Mouse (Mus musculus) 416B (cell line): Measurements from ENCODE around the gene Hoxd13.

Experiments used
- DNase-seq: peaks from one replicate; pipeline ENCODE4 v3.0.0; 2011; ENCODE audit warnings: low read depth

Gene Hoxd13

DNA sequence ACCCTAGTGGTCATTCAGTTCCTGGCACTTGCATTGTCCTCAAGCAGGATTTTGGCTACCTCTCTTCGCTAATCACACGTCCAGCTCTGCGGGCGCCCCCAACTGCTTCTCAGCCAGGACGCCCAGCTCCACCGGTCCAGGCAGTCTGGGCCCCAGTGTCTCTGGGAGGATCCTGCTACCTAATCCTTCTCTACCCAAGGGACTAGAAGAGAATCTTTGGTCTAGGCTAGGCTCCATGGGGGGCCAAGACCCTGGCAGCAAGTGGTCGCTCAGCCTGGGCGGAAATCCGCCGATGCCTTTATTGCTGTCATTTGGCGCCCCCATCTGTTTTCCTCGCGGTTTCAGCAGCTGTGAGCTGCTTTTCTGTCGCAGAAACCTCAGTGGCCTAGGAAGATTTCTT lies 6.4 kb upstream of the Hoxd13 start:
- peak; percentile 72 for DNase-seq

DNA sequence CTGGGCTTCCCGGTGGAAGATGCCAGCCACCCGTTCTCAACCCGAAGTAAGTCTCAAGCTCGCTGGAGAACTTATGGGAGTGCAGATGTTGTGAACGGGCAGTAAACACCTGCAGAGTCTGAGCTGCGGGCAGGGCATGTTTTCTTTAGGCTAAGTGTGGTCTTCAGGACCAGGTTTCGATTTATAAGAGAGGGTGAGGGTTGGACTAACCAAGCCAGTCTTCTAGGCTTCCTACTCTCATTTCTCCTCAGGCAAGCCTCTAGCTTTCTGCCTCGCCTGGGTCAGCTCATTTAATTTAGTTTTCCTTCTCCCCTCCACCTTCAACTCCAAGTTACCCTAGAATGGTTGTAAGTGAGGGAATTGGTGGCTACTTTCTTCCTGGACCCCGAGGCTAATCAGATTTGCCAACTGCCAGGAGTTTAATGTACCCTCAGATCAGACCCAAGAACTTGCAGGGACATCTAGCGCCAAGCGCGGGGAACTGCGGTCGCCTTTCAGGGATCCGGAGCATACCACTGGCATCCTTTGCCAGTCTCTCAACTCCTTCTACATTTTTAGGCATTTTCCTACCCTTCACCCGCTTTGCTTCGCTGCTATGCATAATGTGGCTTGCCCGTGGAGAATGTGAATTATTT lies 4.7 kb upstream of the Hoxd13 start:
- peak; percentile 76 for DNase-seq

DNA sequence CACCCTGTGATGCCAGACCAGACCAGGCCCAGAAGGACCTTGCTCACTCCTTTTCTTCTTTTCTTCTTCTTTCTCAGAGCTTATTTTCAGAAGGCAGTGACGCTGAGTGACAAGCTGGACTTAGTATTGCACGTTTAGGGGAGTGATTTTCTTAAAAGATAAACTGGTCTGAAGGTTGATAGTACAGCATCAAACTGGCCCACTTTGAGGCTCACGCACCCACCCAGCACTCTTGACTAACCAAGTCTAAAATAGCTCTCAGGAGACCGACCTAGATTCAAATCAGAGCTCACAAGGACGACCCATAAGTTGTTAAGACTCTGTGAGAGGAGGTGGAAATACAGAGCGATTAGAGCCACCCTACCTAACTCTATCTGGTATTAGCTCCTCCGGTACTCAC lies 1.7 kb upstream of the Hoxd13 start:
- no peak for DNase-seq

DNA sequence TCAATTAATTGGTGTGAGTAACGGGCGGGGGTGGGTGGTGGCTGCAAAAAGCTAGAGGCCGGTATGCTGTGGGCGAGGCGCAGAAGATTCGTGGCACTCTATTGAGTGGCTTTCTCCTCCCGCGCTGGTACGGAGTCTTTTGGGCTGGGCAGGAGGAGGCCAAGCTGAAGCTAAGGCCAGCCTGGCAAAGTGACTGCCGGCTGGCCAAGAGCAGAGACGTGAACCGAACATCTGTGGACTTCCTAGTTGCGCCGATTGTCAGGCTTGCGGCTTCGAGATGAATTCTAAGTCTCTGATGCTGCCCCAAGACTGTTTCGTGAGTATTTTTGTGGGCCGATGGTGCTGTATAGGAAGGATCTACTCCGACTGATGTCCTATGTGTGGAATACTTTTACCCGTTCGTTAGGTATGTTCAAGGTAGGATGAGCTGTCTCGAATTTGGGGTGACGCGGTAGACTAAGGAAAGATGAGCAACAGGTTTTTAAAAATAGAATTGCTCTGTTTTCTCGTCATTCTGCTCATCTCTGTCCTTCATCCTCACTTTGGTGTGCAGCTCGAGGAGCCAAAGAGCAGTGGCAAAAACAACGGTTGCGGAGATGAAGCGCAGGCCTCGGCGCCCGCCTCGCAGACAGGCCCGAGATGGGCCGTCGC lies 794 bp upstream of the Hoxd13 start:
- no peak for DNase-seq

DNA sequence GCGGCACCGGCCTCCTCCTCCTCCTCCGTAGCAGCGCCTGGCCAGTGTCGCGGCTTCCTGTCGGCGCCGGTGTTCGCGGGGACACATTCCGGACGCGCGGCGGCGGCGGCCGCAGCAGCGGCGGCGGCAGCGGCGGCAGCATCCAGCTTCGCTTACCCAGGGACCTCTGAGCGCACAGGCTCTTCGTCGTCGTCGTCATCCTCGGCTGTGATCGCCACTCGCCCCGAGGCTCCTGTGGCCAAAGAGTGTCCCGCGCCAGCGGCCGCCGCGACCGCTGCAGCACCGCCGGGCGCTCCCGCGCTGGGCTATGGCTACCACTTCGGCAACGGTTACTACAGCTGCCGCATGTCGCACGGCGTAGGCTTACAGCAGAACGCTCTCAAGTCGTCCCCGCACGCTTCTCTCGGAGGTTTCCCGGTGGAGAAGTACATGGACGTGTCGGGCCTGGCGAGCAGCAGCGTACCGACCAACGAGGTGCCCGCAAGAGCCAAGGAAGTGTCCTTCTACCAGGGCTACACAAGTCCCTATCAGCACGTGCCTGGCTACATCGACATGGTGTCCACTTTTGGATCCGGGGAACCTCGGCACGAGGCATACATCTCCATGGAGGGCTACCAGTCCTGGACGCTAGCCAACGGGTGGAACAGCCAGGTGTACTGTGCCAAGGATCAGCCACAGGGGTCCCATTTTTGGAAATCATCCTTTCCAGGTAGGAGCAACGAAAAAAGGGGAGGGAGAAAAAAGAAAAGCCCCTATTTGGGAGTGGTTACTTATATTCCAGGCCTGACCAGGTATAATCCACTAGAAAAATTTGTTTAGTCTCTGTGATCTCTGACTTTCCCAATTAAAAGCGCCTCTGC lies 490 bp downstream of the Hoxd13 start:
- DNase-seq, result no peak

DNA sequence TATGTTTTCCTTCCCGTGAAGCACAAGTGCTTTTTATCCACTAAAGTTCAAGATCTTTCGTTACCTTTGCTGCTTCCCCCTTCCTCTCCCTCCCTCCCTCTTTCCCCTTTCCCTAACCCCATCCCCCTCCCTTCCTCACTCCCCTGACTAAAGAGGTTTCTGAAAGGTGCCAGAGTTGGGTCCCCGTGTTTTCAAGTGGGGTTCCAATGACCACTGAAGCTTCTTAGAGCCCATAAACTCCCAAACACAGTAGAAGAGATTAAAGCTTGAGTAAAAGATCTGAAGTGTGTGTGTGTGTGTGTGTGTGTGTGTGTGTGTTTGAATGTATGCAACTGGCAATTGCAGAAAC lies 1.1 kb downstream of the Hoxd13 start:
- no peak for DNase-seq

DNA sequence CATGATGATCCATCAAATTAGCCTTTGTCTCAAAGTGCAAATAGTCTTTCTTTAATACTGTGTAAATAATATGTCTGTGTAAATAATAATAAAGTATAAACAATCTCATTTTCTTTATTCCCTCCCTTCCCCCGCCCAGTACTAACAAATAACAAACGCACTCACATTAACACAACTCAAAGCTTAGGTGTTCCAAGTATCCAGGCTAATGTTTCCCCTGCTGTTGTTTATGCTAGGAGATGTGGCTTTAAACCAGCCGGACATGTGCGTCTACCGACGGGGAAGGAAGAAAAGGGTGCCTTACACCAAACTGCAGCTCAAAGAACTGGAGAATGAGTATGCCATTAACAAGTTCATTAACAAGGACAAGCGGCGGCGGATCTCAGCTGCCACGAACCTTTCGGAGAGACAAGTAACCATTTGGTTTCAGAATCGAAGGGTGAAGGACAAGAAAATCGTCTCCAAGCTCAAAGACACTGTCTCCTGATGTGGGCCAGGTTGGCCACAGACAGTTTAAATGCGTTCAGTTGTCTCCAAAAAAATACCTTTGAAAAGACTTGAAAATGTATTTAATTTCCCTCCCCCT lies 1.6 kb downstream of the Hoxd13 start:
- DNase-seq, result no peak

DNA sequence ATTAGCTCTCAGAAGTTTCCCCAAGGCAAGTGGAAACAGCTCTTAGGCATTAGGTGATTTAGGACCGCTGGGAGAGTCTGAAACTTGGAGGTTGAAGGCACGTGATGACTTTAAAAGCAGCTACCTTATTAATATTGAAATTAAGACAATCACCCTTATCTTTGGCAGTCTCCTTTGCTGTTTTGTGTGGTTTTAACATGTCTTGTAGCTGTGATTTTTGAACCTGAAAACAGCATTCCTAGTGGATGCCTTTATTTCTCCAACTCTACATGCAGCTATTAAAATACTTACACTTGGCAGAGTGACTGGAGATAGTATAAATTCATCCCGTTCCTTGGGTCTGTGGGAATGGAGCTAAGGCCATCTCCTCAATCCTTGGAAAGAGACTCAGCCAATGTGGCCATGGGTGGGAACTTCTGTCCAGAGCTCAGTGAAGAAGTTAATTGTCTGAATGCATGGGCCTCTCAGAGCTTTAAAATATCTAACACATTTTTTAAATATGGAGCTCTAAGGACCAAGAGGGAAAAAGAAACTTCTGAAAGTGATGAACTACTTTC lies 2.6 kb downstream of the Hoxd13 start:
- DNase-seq, result no peak

DNA sequence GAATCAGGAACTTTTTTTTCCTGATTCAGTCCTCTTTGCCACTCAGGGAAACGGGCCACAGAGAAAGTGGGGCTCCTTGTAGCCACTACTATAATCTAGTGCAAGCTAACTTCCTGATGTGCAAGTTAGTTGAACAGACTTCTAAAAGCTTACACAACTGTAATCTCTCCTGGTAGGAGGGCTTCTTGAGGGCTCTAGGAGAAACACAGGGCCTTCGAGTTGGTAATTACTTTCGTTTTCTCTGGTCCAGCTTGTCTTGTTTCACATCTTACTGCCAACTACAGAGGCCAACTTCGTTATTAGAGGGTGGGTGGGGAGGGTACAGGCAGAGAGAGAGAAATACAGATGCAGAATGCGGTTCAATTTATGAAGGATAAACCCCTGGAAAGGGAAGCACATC lies 3.7 kb downstream of the Hoxd13 start:
- peak; percentile 73 for DNase-seq

DNA sequence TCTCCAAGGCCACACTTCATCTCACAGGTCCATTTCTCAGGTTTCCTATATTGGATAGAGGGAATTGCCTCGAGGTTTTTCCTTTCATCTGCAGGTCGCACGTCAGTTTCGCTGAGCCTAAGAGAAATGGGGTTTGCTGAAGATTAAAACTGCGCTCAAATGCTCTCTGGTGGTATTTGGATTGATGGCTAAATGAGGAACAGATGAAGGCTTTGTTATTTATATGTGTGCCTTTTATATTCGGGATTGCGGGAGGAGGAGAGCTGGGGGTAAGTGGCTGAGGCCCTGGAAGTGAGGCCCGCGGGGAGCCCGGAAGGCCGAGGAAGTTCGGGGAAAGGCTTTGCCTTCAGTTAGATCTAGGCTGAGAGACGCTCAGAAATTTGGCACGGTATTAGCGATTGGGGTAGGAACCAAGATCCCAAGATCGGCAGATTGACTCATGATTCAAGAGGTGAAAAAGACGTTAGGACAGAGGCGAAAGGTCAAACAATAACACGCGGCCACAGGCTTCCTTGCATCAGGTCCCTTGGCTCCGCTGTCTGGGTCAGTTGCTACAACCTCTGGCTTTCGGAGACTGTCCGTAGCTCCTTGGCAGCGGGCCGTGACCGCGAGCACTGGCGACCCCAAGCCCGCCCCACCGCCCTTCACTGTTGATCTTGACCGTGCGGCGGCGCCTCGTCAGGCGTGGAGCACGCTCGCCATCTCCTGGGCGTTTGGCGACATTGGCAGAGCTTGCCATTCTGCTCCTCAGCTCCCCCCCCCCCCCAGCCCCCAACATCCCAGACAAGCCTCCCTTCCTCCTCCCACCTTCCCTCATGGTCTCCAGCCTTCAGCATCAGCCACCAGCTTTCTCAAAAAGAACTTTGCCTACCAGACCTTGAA lies 4.6 kb downstream of the Hoxd13 start:
- peak; percentile 83 for DNase-seq

DNA sequence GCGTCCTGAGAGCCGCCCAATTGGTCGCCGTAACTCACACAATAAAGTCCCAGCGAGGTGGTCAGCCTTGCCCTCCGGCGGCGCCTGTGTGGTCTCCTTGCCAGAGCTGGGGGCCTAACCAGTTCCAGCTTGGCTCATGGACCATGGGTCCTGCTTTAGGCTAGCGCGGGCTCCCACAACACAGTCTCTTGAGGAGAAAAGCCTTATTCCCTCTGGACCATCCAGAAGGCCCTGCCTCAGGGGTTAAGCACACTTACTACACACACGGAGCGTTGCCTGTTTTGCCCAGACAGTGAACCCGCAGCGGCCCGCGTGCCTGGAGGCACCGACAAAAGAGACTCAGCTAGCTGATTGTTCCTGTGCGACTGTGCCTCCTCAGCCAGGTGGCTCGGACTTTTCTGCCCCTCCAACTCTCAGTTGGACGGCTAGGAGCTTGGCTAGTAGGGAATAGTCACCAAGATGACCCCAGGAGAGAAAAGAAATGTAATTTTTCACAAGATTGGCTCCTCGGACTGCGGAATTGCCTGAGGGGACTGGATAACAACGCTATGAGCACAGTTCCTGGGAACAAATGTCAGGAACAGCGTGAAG lies 5.8 kb downstream of the Hoxd13 start:
- DNase-seq, result no peak

DNA sequence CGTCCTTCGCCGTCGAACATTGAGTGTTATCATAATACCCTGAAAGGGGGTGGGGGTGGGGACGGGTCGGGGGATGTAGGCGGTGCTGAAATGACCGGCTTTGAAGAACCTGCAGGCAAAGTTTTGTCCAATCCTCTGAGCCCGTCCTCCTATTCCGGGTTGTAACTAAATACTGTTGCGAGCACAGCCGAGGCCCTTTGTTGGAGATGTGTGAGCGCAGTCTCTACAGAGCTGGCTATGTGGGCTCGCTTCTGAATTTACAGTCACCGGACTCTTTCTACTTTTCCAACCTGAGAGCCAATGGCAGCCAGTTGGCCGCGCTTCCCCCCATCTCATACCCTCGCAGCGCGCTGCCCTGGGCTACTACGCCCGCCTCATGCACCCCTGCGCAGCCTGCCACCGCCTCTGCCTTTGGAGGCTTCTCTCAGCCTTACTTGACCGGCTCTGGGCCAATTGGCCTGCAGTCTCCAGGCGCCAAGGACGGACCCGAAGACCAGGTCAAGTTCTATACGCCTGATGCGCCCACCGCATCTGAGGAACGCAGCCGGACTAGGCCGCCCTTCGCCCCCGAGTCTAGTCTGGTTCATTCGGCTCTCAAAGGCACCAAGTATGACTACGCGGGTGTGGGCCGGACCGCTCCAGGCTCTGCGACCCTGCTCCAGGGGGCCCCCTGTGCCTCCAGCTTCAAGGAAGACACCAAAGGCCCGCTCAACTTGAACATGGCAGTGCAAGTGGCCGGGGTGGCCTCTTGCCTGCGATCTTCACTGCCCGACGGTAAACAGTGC lies 7.0 kb downstream of the Hoxd13 start, which contains the start of gene Hoxd12:
Gene Hoxd12, plus strand, starts transcription at position 133 of the 785 bp plus-strand sequence.
- no peak for DNase-seq

DNA sequence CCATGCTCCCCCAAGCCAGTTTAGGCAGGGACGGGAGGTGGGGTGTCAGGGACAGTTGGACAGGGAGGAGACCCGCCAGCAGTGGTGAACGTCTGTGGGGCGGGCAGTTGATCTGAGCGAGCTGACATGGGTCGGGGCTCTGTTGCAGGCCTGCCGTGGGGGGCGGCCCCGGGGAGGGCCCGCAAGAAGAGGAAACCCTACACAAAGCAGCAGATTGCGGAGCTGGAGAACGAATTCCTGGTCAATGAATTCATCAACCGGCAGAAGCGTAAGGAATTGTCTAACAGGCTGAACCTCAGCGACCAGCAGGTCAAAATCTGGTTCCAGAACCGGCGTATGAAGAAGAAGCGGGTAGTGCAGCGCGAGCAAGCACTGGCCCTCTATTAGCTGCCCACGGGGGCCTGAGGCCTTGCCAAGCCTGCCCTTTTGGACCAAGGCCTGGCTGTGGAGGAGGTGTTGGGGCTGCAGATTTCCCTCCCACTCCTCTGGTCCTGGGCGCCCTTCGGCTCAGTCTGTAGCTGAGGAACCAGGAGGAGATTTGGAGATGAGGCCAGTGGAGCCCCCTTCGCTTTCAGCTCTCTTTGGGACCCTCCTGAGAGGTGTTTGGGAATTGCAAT lies 7.7 kb downstream of the Hoxd13 start:
- no peak for DNase-seq

DNA sequence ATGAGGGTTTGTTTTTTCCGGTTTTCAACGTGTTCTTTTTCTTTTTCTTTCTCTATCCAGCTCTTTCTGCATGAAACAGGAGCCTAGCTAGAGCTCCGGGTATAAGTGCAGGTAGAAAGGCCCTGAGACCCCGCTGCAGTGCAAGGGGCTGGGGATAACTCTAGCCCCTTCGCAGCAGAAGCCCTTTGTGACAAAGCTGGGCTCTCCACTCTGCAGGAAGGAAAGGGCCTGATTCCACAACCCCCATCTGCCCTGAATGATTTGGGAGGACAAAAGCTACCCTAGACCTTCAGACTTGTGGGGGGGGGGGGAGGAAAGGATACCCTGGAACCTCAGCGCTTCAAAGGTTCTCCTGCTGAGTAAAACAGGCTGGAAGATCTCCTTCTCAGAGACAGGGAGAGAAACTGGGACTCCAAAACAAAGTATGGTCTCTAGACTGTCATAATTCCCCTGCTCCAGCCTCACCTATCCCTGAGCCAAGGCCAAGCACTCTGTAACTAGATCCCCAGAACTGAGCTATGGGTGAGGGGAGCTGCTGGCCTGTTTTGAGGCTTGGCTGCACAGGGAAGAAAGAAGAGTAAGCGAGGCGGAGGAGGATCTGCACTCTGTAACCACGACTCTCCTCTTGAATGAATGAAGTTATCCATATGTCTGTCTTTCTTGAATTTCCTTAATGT lies 8.4 kb downstream of the Hoxd13 start:
- DNase-seq, result no peak

DNA sequence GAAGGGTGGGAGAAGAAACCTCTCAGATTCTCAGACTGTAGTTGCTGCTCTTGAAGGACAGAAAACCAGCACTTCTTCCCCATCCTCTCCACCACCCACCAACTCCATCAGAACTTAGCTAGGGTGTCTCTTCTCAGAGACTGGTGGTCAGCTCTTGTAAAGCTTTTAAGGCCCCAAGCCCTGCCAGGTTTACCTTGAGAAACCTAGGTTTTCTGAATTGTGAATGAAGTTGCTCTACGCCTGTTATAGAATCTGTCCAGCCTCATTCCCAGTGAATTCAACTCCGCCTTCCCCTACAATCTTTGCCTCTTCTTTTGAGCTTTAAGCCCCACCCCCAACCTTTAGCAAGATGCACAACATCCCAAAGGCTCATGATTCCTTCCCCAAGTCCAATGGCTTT lies 9.0 kb downstream of the Hoxd13 start:
- DNase-seq, result no peak

DNA sequence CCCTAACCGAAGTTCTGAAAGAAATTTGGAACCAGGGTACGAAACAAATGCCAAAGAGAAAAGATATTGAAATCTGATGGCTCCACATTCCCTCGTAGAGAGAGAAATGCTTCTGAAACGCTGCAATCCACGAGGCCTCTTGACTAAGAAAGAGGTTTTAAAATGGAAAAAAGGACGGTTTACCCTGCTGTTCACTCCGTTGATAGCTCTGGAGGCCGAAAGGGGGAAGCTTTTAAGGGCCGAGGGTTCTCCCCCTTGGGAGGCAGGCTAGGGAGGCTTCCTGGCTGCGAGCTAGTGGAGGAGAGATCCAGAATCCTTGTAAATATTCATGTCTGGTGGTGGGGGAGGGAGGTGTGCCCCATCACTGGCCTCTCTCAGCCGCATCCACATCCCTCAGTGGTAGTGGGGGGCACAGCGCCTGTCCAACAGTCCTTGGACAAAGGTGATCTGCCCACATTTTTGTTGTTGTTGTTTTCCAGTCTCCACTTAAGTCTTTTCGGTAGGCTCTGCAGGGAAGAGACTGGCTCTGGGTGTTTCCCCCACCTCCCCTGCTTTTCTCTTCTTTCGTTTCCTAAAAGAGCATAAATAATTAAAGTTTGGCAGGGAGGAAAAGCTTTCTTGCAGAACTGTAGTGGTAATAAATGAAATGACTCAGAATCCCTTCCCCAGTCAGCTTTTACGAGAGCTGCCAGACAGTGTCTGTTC lies 10.9 kb downstream of the Hoxd13 start, which contains the start of gene Hoxd11:
Gene Hoxd11, plus strand, starts transcription at position 667 of the 705 bp plus-strand sequence.
- no peak for DNase-seq

DNA sequence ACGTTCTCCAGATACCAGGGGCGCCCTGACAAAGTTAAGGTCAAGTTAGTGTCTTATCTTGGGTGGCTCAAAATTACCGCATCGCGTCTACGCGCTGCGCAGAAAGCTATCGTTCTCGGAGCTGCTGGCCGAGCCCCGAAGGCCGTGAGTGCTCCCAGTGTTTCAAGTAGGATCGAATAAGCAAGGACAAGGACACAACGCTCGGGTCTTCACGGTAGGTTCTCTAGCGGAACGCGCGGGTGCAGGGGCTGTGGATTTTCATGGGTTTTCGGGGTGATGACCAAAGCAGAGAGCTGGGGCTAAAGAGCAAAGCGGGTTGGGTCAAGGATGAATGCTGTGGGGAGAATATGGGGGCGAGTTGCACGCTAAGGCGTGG lies 11.5 kb downstream of the Hoxd13 start:
- no peak for DNase-seq

DNA sequence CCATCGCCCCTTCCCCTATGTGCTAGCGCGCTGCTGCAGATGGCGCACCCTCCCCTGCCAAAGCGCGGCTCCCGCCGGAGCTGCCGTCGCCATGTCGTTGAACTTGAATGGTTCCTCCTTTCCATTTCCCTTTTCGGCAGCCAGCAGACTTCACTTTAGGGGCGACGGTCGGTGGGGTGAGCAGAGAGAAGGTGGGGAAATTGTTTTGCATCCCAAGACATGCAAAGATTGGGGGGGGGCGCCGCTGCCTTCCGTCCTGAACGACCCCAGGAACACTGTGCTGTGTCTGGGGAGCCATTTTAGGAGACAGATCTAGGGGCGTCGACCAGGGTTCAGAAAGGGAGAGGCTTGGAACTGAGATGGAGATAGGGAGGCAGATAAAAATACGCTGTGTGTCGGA lies 11.9 kb downstream of the Hoxd13 start:
- no peak for DNase-seq
